Mouse (Mus musculus): ENCODE results near the gene Dnttip1. TPM values are rescaled to one million over a fixed set of nuclear protein-coding genes. Genes with fewer than 3 reads are reported as not detected.

Gene Dnttip1
- total and polyA plus RNA-seq, 3 experiments = 14.0 to 29.7 (median 17.6) TPM

GRCm38 (mm10) chr2:164803921-164804313 lies 58.1 kb downstream of the Dnttip1 start:
- in situ Hi-C loops (cut with MboI; ENCODE audit: low pct_ligation_motif_present, low pct_unique_long_range_greater_than_20kb, low sequenced_read_pairs) (no loop called here), dilution Hi-C loops (cut with MboI; ENCODE audit: extremely low pct_ligation_motif_present, extremely low pct_unique_long_range_greater_than_20kb, low sequenced_read_pairs) (no loop called here)
- Histone ChIP-seq H3K4me2 (ENCODE audit: insufficient read depth, low read depth, poor library complexity, severe bottlenecking) (peak overlapping the region; percentile 38), H3K4me3 (replicated peaks in 1 of 3; ENCODE audit: low read depth in 2 of 3, low read length in 2 of 3, poor library complexity in 1 of 3) (peak overlapping the region; percentile 86 to 93 (median 93)), H3K27ac (ENCODE audit: insufficient read depth, low read depth) (no peak overlapping the region), H3K4me1 (ENCODE audit: control insufficient read depth in 1 of 2, insufficient read depth in 2 of 2) (peaks cover 5 to 25% of the 10 kb centered on the region in 2 experiments; a peak in 2 of 4 replicates), H3K79me2 (replicated peaks; ENCODE audit: control insufficient read depth, extremely low read depth, insufficient read depth, poor library complexity, severe bottlenecking) (peaks cover 12% of the 10 kb centered on the region), H3K36me3 (replicated peaks in 1 of 2; ENCODE audit: control insufficient read depth in 1 of 2, insufficient read depth in 1 of 2, low read length in 1 of 2) (peaks cover 10 to 47% of the 10 kb centered on the region in 2 experiments), H3K9me3 (replicated peaks; ENCODE audit: low read length) (no peaks in the 10 kb centered on the region), H3K9ac (ENCODE audit: insufficient read depth, low read depth) (peak overlapping the region; percentile 79), H3K27me3 (replicated peaks) (no peaks in the 10 kb centered on the region)
- no peak for DNase-seq (ENCODE audit: extremely low read depth)
- no peak for TF ChIP-seq MYC (IDR thresholded peaks at IDR 0.05; ENCODE audit: low read depth, low read length)
- no peak for TF ChIP-seq PAX5 (IDR thresholded peaks at IDR 0.05; ENCODE audit: low read length)
- no peak for TF ChIP-seq SMC3 (IDR thresholded peaks at IDR 0.05; ENCODE audit: low read depth, low read length)
- TF ChIP-seq MAX (IDR thresholded peaks at IDR 0.05; ENCODE audit: low read length) = no peak; the same call in 1 of the 2 replicates
- TF ChIP-seq USF2 (conservative IDR thresholded peaks at IDR 0.05; ENCODE audit: low read depth, low read length) = no peak
- no peak for TF ChIP-seq MAZ (IDR thresholded peaks at IDR 0.05; ENCODE audit: low read depth, low read length)
- no peak for TF ChIP-seq EP300 (IDR thresholded peaks at IDR 0.05; ENCODE audit: low read length)

- peak; percentile 100 for DNase-seq (ENCODE audit: extremely low read depth)
- H3K27me3 ChIP-seq (replicated peaks) = no peaks in the 10 kb centered on the region
- in situ Hi-C loops (cut with MboI; ENCODE audit: low pct_ligation_motif_present, low pct_unique_long_range_greater_than_20kb, low sequenced_read_pairs) = no loop called here
- peaks cover 5 to 25% of the 10 kb centered on the region in 2 experiments; a peak in 2 of 4 replicates for H3K4me1 ChIP-seq (ENCODE audit: control insufficient read depth in 1 of 2, insufficient read depth in 2 of 2)
- peak within 1 kb of the TSS; percentile 79 for H3K9ac ChIP-seq (ENCODE audit: insufficient read depth, low read depth)
- H3K9me3 ChIP-seq (replicated peaks; ENCODE audit: low read length) = no peaks in the 10 kb centered on the region
- peak within 1 kb of the TSS; percentile 73 for H3K4me2 ChIP-seq (ENCODE audit: insufficient read depth, low read depth, poor library complexity, severe bottlenecking)
- H3K27ac ChIP-seq (ENCODE audit: insufficient read depth, low read depth) = peak within 1 kb of the TSS; percentile 47
- peak within 1 kb of the TSS; percentile 86 to 93 (median 93) for H3K4me3 ChIP-seq (replicated peaks in 1 of 3; ENCODE audit: low read depth in 2 of 3, low read length in 2 of 3, poor library complexity in 1 of 3)
- H3K79me2 ChIP-seq (replicated peaks; ENCODE audit: control insufficient read depth, extremely low read depth, insufficient read depth, poor library complexity, severe bottlenecking) = peaks cover 12% of the 10 kb centered on the region
- dilution Hi-C loops (cut with MboI; ENCODE audit: extremely low pct_ligation_motif_present, extremely low pct_unique_long_range_greater_than_20kb, low sequenced_read_pairs) = no loop called here
- H3K36me3 ChIP-seq (replicated peaks in 1 of 2; ENCODE audit: control insufficient read depth in 1 of 2, insufficient read depth in 1 of 2, low read length in 1 of 2) = peaks cover 13 to 47% of the 10 kb centered on the region in 2 experiments
- TF ChIP-seq BHLHE40 (IDR thresholded peaks at IDR 0.05; ENCODE audit: low read depth, low read length) = peak; percentile 77
- peak; percentile 36 for TF ChIP-seq MAZ (IDR thresholded peaks at IDR 0.05; ENCODE audit: low read depth, low read length)
- peak; percentile 98 for TF ChIP-seq NELFE (IDR thresholded peaks at IDR 0.05; ENCODE audit: low read depth, low read length)
- TF ChIP-seq MAX (IDR thresholded peaks at IDR 0.05; ENCODE audit: low read length) = peak; percentile 57; the same call in 1 of the 2 replicates
- no peak for TF ChIP-seq JUN (IDR thresholded peaks at IDR 0.05; ENCODE audit: insufficient read depth, low read depth, low read length)
- no peak for TF ChIP-seq ZC3H11A (IDR thresholded peaks at IDR 0.05; ENCODE audit: low read depth, low read length)
- TF ChIP-seq NRF1 (IDR thresholded peaks at IDR 0.05; ENCODE audit: low read depth, low read length) = peak; percentile 33; the same call in 1 of the 2 replicates
- TF ChIP-seq PAX5 (IDR thresholded peaks at IDR 0.05; ENCODE audit: low read length) = no peak
- peak; percentile 82 for TF ChIP-seq MXI1 (IDR thresholded peaks at IDR 0.05; ENCODE audit: low read depth, low read length)
- no peak for TF ChIP-seq GABPA (IDR thresholded peaks at IDR 0.05; ENCODE audit: insufficient replicate concordance, low read depth, low read length)
- 0 out of 2 replicates have a peak, but pooled peaks have one; percentile 3 for TF ChIP-seq MEF2A (IDR thresholded peaks at IDR 0.05; ENCODE audit: borderline replicate concordance, low read depth, low read length)
- TF ChIP-seq USF1 (IDR thresholded peaks at IDR 0.05; ENCODE audit: low read depth, low read length) = no peak
- peak; percentile 91 for TF ChIP-seq ELF1 (IDR thresholded peaks at IDR 0.05; ENCODE audit: low read depth, low read length)
- peak; percentile 99 for TF ChIP-seq POLR2A (IDR thresholded peaks at IDR 0.05; ENCODE audit: low read depth, low read length)
- TF ChIP-seq RCOR1 (conservative IDR thresholded peaks at IDR 0.05; ENCODE audit: low read depth, low read length) = 0 out of 2 replicates have a peak, but pooled peaks have one; percentile 35
- no peak for TF ChIP-seq ZNF384 (IDR thresholded peaks at IDR 0.05; ENCODE audit: low read depth, low read length)
- TF ChIP-seq SMC3 (IDR thresholded peaks at IDR 0.05; ENCODE audit: low read depth, low read length) = no peak
- no peak for TF ChIP-seq E2F4 (IDR thresholded peaks at IDR 0.05; ENCODE audit: insufficient replicate concordance, low read depth, low read length)
- TF ChIP-seq ZKSCAN1 (IDR thresholded peaks at IDR 0.05; ENCODE audit: borderline replicate concordance, low read depth, low read length) = no peak
- peak; percentile 84 for TF ChIP-seq SIN3A (IDR thresholded peaks at IDR 0.05; ENCODE audit: low read length)
- TF ChIP-seq KAT2A (IDR thresholded peaks at IDR 0.05; ENCODE audit: insufficient replicate concordance, low read length) = peak; percentile 88; the same call in 1 of the 2 replicates
- no peak for TF ChIP-seq ETS1 (conservative IDR thresholded peaks at IDR 0.05; ENCODE audit: low read depth, low read length)
- 0 out of 2 replicates have a peak, but pooled peaks have one; percentile 78 for TF ChIP-seq POLR2AphosphoS2 (IDR thresholded peaks at IDR 0.05; ENCODE audit: low read depth, low read length)
- no peak for TF ChIP-seq RAD21 (IDR thresholded peaks at IDR 0.05; ENCODE audit: low read depth, low read length)
- peak; percentile 97 for TF ChIP-seq CHD2 (IDR thresholded peaks at IDR 0.05; ENCODE audit: low read length)
- TF ChIP-seq CHD1 (IDR thresholded peaks at IDR 0.05; ENCODE audit: low read depth, low read length) = no peak
- peak; percentile 93 for TF ChIP-seq ZMIZ1 (IDR thresholded peaks at IDR 0.05; ENCODE audit: low read depth, low read length)
These were observed 58.9 kb downstream of the Dnttip1 start, which contains the start of the genes Acot8 and Zswim3 for GRCm38 (mm10) chr2:164804533-164805331. Gene Acot8, minus strand, starts transcription at chr2:164804882. Gene Zswim3, plus strand, starts transcription at chr2:164805098.
